Mouse (Mus musculus) hindbrain, embryonic 13.5 days (tissue): ENCODE measurements around the gene Celf2. TPM values are rescaled to one million over a fixed set of nuclear protein-coding genes. Genes with fewer than 3 reads are reported as not detected.

Source experiments
- ATAC-seq: fragments of 200-750 bp; cut with Nextera tagmentation; 2 replicates; pipeline ENCODE4 v1.8.0; 2017; ENCODE audit warnings: moderate TSS enrichment; ENCODE audit not compliant: low FRiP score
- H3K27ac ChIP-seq: fragments of 300-500 bp; sonication (generic); 2 replicates; pipeline ENCODE4 v1.5.1; 2015; ENCODE audit warnings: inconsistent platforms, mild to moderate bottlenecking, moderate library complexity
- H3K27me3 ChIP-seq: fragments of 300-500 bp; sonication (generic); 2 replicates; pipeline ENCODE4 v1.6.1; 2015; ENCODE audit warnings: mild to moderate bottlenecking, inconsistent platforms
- H3K36me3 ChIP-seq: fragments of 300-500 bp; sonication (generic); 2 replicates; pipeline ENCODE4 v1.6.1; 2015; ENCODE audit warnings: mild to moderate bottlenecking, inconsistent platforms
- H3K4me1 ChIP-seq: fragments of 300-500 bp; sonication (generic); replicated peaks from 2 replicates; pipeline ENCODE4 v1.6.1; 2015; ENCODE audit warnings: inconsistent platforms
- H3K4me2 ChIP-seq: fragments of 300-500 bp; sonication (generic); 2 replicates; pipeline ENCODE4 v1.6.1; 2015; ENCODE audit warnings: inconsistent platforms, mild to moderate bottlenecking, moderate library complexity
- H3K4me3 ChIP-seq: fragments of 300-500 bp; sonication (generic); 2 replicates; pipeline ENCODE4 v1.5.1; 2015; ENCODE audit warnings: mild to moderate bottlenecking, inconsistent platforms
- H3K9ac ChIP-seq: fragments of 300-500 bp; sonication (generic); 2 replicates; pipeline ENCODE4 v1.6.1; 2015; ENCODE audit warnings: mild to moderate bottlenecking, inconsistent platforms
- H3K9me3 ChIP-seq: fragments of 300-500 bp; sonication (generic); 2 replicates; pipeline ENCODE4 v1.6.1; 2016; ENCODE audit warnings: inconsistent platforms
- WGBS: fragments of 180-500 bp; shearing (Covaris S2); methylation state at CpG from one replicate; pipeline ENCODE4 v1.1.7; 2015; 5-methylcytosine and 5-hydroxymethylcytosine counted together
- polyA plus RNA-seq: library from polyadenylated mRNA; unstranded; fragments of >200 nt; fragmentation: Nextera tagmentation; extraction: Ambion mirVana; gene quantifications from 2 replicates; pipeline ENCODE4 v1.2.1, GENCODE M21; 2015

Celf2 gene
- polyA plus RNA-seq, 1 experiment from 2014 or later: 164 TPM

GRCm38 (mm10) chr2:6678231-6678630, 831.1 kb downstream of the Celf2 start:
- H3K4me1 ChIP-seq: no peaks in the 10 kb centered on the region
- no peaks in the 10 kb centered on the region for H3K27me3 ChIP-seq
- no peaks in the 10 kb centered on the region for H3K9me3 ChIP-seq
- 0 out of 2 replicates have a peak, but pooled peaks have one; percentile 17 for ATAC-seq
- H3K4me2 ChIP-seq: no peak overlapping the region
- WGBS: 100% methylated on average over 1 of the region's 1 CpGs
- no peaks in the 10 kb centered on the region for H3K36me3 ChIP-seq
- no peak overlapping the region for H3K27ac ChIP-seq
- H3K4me3 ChIP-seq: no peak overlapping the region
- H3K9ac ChIP-seq: no peak overlapping the region

DNA sequence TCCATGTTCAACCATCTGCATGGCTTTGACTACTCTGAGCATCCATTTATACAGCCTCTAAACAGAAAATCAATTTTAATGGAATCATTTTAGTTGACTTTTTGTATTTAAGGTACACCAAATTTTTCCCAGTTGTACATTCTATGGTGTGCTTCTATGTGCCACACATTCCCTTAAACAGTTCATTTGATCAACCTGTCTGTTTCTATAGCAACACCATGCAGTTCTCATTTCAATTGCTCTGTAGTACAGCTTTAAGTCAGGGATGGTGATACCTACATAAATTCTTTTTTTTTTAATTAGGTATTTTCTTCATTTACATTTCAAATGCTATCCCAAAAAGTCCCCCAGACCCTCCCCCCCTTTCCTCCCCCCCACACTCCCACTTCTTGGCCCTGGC, 831.9 kb downstream of the Celf2 start:
- Histone ChIP-seq H3K27ac (no peak overlapping the region), H3K4me2 (no peak overlapping the region), H3K4me1 (no peaks in the 10 kb centered on the region), H3K36me3 (no peaks in the 10 kb centered on the region), H3K4me3 (no peak overlapping the region), H3K9me3 (no peaks in the 10 kb centered on the region), H3K27me3 (no peaks in the 10 kb centered on the region), H3K9ac (no peak overlapping the region)
- no peak for ATAC-seq

- Histone ChIP-seq H3K4me3 (no peak overlapping the region), H3K36me3 (no peaks in the 10 kb centered on the region), H3K27me3 (no peaks in the 10 kb centered on the region), H3K27ac (no peak overlapping the region), H3K4me1 (0 out of 2 replicates have a peak, but pooled peaks cover 2% of the 10 kb centered on the region), H3K9me3 (no peaks in the 10 kb centered on the region), H3K9ac (no peak overlapping the region), H3K4me2 (no peak overlapping the region)
- no peak for ATAC-seq
- WGBS: 93% methylated on average over 3 of the region's 3 CpGs
These were observed 835.0 kb downstream of the Celf2 start for GRCm38 (mm10) chr2:6674401-6674800.

DNA sequence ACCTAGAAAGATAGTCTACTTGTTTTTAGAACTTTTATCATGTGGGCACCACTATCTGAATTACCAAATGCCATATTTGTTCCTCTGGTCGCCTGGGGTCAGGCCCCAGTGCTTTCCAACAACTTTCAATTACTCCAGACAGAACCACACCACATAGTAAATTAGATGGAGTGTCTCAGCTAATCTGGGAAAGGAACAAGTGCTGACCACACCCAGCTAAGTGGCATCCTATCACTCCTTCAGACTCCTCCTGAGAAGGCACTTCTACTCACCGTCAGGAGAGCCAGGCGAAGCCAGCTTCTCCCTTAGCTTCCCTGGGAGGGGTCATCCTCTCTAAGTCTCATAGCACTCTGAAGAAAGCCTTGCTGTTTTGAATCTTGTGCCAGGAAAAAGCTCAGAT, 835.9 kb downstream of the Celf2 start:
- no peaks in the 10 kb centered on the region for H3K36me3 ChIP-seq
- no peaks in the 10 kb centered on the region for H3K9me3 ChIP-seq
- H3K9ac ChIP-seq: no peak overlapping the region
- ATAC-seq: no peak
- H3K27me3 ChIP-seq: no peaks in the 10 kb centered on the region
- H3K4me2 ChIP-seq: no peak overlapping the region
- no peak overlapping the region for H3K27ac ChIP-seq
- H3K4me3 ChIP-seq: no peak overlapping the region
- H3K4me1 ChIP-seq: 0 out of 2 replicates have a peak, but pooled peaks cover 4% of the 10 kb centered on the region
- WGBS: 93% methylated on average over 3 of the region's 3 CpGs

DNA sequence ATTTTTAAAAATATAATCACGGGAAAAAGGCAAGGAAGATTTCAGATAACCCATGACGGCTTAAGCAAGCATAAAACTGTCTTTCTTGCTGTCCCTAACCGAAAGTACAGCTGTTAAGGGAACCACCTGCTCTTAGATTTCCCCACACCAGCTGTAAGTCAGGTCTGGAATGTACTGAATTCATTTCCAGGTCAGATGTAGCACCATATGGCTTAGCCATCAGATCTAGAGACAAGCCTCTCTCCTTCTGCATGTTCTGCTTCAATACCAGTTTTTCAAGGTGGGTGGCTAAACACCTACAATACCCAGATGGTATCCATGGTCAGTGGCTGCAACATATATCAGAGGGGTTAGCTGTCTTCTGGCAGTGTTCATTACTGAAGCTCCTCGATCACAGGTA, 841.8 kb downstream of the Celf2 start:
- no peak for ATAC-seq
- Histone ChIP-seq H3K36me3 (no peaks in the 10 kb centered on the region), H3K27ac (no peak overlapping the region), H3K4me3 (no peak overlapping the region), H3K4me2 (no peak overlapping the region), H3K9me3 (no peaks in the 10 kb centered on the region), H3K4me1 (peaks cover 13% of the 10 kb centered on the region; the same call in 1 of the 2 replicates), H3K27me3 (no peaks in the 10 kb centered on the region), H3K9ac (no peak overlapping the region)
- 79% methylated on average over 4 of the region's 4 CpGs for WGBS

- 74% methylated on average over 4 of the region's 4 CpGs for WGBS
- no peak for ATAC-seq
- no peaks in the 10 kb centered on the region for H3K9me3 ChIP-seq
- H3K36me3 ChIP-seq: no peaks in the 10 kb centered on the region
- no peak overlapping the region for H3K27ac ChIP-seq
- no peak overlapping the region for H3K9ac ChIP-seq
- H3K4me1 ChIP-seq: 0 out of 2 replicates have a peak, but pooled peaks cover 2% of the 10 kb centered on the region
- no peak overlapping the region for H3K4me2 ChIP-seq
- H3K27me3 ChIP-seq: no peaks in the 10 kb centered on the region
- no peak overlapping the region for H3K4me3 ChIP-seq
These were observed 849.5 kb downstream of the Celf2 start for GRCm38 (mm10) chr2:6659834-6660233.

DNA sequence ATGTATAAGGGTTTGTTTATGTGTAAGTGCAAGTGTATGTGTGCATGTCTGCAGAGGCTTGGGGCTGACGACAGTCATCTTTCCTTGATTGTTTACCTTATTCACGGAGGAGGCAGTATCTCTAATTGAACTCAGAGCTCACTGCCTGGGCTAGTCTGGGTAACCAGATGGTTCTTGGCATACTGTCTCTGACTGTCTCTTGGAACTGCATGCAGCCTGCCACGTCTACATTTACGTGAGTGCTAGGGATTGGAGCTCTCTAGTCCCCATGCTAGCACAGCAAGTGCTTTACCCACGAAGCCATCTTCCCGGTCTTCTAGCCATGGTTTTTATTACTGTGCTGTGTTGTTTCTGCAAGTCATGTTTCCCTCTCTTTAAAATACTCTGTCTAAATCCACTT, 855.6 kb downstream of the Celf2 start:
- ATAC-seq: no peak
- Histone ChIP-seq H3K27ac (no peak overlapping the region), H3K4me3 (no peak overlapping the region), H3K27me3 (no peaks in the 10 kb centered on the region), H3K4me2 (no peak overlapping the region), H3K36me3 (no peaks in the 10 kb centered on the region), H3K4me1 (peaks cover 5% of the 10 kb centered on the region; the same call in 1 of the 2 replicates), H3K9ac (no peak overlapping the region), H3K9me3 (no peaks in the 10 kb centered on the region)
- WGBS: 80% methylated on average over 6 of the region's 6 CpGs

- H3K4me2 ChIP-seq: no peak overlapping the region
- no peak overlapping the region for H3K9ac ChIP-seq
- H3K27me3 ChIP-seq: no peaks in the 10 kb centered on the region
- H3K4me3 ChIP-seq: no peak overlapping the region
- 70% methylated on average over 1 of the region's 1 CpGs for WGBS
- H3K4me1 ChIP-seq: peaks cover 9% of the 10 kb centered on the region; the same call in 1 of the 2 replicates
- H3K27ac ChIP-seq: no peak overlapping the region
- H3K36me3 ChIP-seq: no peaks in the 10 kb centered on the region
- H3K9me3 ChIP-seq: no peaks in the 10 kb centered on the region
- ATAC-seq: no peak
These were observed 857.7 kb downstream of the Celf2 start for GRCm38 (mm10) chr2:6651697-6652096.

DNA sequence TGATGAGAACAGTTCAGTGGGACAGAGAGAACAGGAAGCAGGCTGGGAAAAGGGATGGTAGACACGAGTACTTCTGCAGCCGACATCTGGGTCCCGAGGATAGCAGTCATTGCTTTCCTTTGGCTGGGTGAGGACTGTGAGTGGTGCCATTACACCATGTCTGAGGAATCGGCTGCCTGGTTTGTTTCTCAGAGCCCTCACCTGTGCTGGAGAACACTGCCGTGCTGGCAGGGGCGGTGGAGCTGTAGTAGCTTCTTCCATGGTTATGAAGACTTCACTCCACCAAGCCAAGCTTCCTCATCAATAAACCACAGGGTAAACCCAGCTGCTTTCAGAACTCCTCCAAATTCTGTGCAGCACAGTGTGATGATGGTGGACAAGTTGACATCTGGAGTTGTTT, 860.5 kb downstream of the Celf2 start:
- Histone ChIP-seq H3K4me2 (no peak overlapping the region), H3K36me3 (no peaks in the 10 kb centered on the region), H3K9me3 (no peaks in the 10 kb centered on the region), H3K27ac (peak overlapping the region; percentile 36; the same call in 1 of the 2 replicates), H3K4me1 (peaks cover 9% of the 10 kb centered on the region; the same call in 1 of the 2 replicates), H3K27me3 (no peaks in the 10 kb centered on the region), H3K4me3 (no peak overlapping the region), H3K9ac (no peak overlapping the region)
- WGBS: 86% methylated on average over 6 of the region's 6 CpGs
- no peak for ATAC-seq

DNA sequence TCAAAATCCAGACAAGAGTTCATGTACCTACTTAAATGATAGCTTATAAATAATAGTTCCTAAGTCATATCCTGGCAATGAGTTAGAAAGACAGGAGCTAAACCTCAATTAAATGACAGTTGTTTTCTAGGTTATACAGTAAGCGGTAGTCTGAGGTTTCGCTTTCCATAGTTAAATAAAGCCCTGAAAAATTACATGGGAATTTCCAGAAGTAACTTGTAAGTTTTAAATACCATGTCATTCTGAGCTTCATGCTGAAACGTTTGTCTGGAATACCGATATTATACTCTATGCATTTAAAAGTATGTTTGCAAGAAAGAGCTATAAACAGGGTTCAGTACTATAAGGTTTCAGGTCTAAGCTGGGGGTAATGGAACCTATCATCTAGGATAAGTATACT, 862.3 kb downstream of the Celf2 start:
- Histone ChIP-seq H3K27me3 (no peaks in the 10 kb centered on the region), H3K4me2 (no peak overlapping the region), H3K9ac (no peak overlapping the region), H3K9me3 (no peaks in the 10 kb centered on the region), H3K27ac (no peak overlapping the region), H3K4me3 (no peak overlapping the region), H3K4me1 (peaks cover 9% of the 10 kb centered on the region; the same call in 1 of the 2 replicates), H3K36me3 (no peaks in the 10 kb centered on the region)
- ATAC-seq: no peak
- 94% methylated on average over 4 of the region's 4 CpGs for WGBS

DNA sequence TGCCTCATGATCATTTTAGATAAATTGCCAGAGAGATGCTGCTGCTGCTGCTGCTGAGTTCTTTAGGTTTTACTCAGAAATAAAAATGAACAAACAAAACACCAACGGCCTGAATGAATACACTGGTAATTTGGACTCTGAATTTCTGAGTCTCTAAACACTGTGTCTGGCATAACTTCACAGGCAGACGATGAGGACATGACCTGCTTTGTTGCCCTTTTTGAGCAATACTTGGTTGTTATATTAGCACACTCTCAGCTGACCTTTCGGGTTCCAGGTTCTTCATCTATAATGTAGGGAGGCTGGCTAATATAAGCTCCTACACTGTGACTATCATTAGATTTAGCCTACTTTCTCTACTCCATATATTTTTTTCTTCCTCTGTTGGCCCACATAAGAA, 863.0 kb downstream of the Celf2 start:
- ATAC-seq: no peak
- Histone ChIP-seq H3K36me3 (no peaks in the 10 kb centered on the region), H3K4me2 (no peak overlapping the region), H3K27ac (no peak overlapping the region), H3K4me3 (no peak overlapping the region), H3K9ac (no peak overlapping the region), H3K27me3 (no peaks in the 10 kb centered on the region), H3K9me3 (no peaks in the 10 kb centered on the region), H3K4me1 (peaks cover 9% of the 10 kb centered on the region; the same call in 1 of the 2 replicates)
- WGBS: 85% methylated on average over 3 of the region's 3 CpGs

- H3K27ac ChIP-seq: no peak overlapping the region
- H3K9me3 ChIP-seq: no peaks in the 10 kb centered on the region
- no peak overlapping the region for H3K4me2 ChIP-seq
- WGBS: 77% methylated on average over 3 of the region's 3 CpGs
- H3K4me1 ChIP-seq: no peaks in the 10 kb centered on the region
- no peaks in the 10 kb centered on the region for H3K27me3 ChIP-seq
- no peak overlapping the region for H3K9ac ChIP-seq
- no peak overlapping the region for H3K4me3 ChIP-seq
- ATAC-seq: no peak
- no peaks in the 10 kb centered on the region for H3K36me3 ChIP-seq
These were observed 867.0 kb downstream of the Celf2 start for GRCm38 (mm10) chr2:6642222-6642850.

DNA sequence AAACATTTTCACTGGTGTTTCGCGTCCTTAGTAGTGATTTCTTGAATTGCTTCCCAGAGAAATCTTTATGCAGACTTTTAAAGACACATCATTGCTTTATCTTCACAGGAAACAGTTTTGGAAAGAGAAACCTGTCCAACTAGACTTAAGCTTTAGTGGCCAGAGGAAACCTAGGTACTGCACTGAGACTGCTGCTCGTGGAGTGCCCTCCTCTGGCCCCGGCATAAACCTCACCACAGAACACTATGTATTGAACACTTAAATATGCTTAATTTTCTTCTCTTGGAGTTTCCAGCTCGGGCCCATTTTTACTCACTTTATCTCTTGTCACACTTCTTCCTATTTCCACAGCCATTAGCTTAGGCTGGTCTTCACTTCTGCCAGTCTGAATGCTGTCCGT, 870.0 kb downstream of the Celf2 start:
- H3K36me3 ChIP-seq: no peaks in the 10 kb centered on the region
- no peak overlapping the region for H3K4me2 ChIP-seq
- WGBS: 91% methylated on average over 6 of the region's 6 CpGs
- H3K4me3 ChIP-seq: no peak overlapping the region
- no peak overlapping the region for H3K27ac ChIP-seq
- H3K9me3 ChIP-seq: no peaks in the 10 kb centered on the region
- ATAC-seq: no peak
- H3K4me1 ChIP-seq: no peaks in the 10 kb centered on the region
- H3K9ac ChIP-seq: no peak overlapping the region
- no peaks in the 10 kb centered on the region for H3K27me3 ChIP-seq
